Mouse (Mus musculus) ZHBTc4 (cell line): Measurements from ENCODE around the gene Nnmt.
A peak's percentile ranks its signal among the peaks of the same experiment; 100 is the strongest.

Experiments used
- DNase-seq: peaks from one replicate; pipeline ENCODE4 v3.0.0-alpha.2; 2011; ENCODE audit warnings: low read depth, low spot score

Nnmt gene

GRCm38 (mm10) chr9:48604939-48605598 lies at the start of gene Nnmt:
Nnmt (minus strand) TSS chr9:48605153.
- no peak for DNase-seq

GRCm38 (mm10) chr9:48654730-48655129 lies 49.8 kb upstream of the Nnmt start:
- DNase-seq = no peak

GRCm38 (mm10) chr9:48653399-48654070 lies 48.6 kb upstream of the Nnmt start:
- DNase-seq = no peak

GRCm38 (mm10) chr9:48652026-48652425 lies 47.1 kb upstream of the Nnmt start:
- no peak for DNase-seq

- DNase-seq = no peak
Measured at GRCm38 (mm10) chr9:48650846-48651245, 45.9 kb upstream of the Nnmt start.

- no peak for DNase-seq
Measured at GRCm38 (mm10) chr9:48649851-48650685, 45.1 kb upstream of the Nnmt start.

- no peak for DNase-seq
Measured at GRCm38 (mm10) chr9:48649098-48649766, 44.3 kb upstream of the Nnmt start.

GRCm38 (mm10) chr9:48648285-48649097 lies 43.5 kb upstream of the Nnmt start:
- no peak for DNase-seq

- peak; percentile 65 for DNase-seq
Measured at GRCm38 (mm10) chr9:48647648-48648284, 42.8 kb upstream of the Nnmt start.

- no peak for DNase-seq
Measured at GRCm38 (mm10) chr9:48646781-48647647, 42.1 kb upstream of the Nnmt start.

GRCm38 (mm10) chr9:48646251-48646650 lies 41.3 kb upstream of the Nnmt start:
- DNase-seq = peak; percentile 88

GRCm38 (mm10) chr9:48645648-48646126 lies 40.7 kb upstream of the Nnmt start:
- DNase-seq = no peak

GRCm38 (mm10) chr9:48644926-48645647 lies 40.1 kb upstream of the Nnmt start:
- DNase-seq = peak; percentile 73

GRCm38 (mm10) chr9:48644376-48644775 lies 39.4 kb upstream of the Nnmt start:
- DNase-seq = peak; percentile 49

- DNase-seq = no peak
Measured at GRCm38 (mm10) chr9:48641636-48642035, 36.7 kb upstream of the Nnmt start.

GRCm38 (mm10) chr9:48640881-48641280 lies 35.9 kb upstream of the Nnmt start:
- no peak for DNase-seq

GRCm38 (mm10) chr9:48638176-48638803 lies 33.3 kb upstream of the Nnmt start:
- no peak for DNase-seq

GRCm38 (mm10) chr9:48637161-48637560 lies 32.2 kb upstream of the Nnmt start:
- DNase-seq = no peak
